Mouse (Mus musculus) left cerebral cortex, adult 18-20 months (tissue): ENCODE results near the gene Ddx28. TPM values are rescaled to one million over a fixed set of nuclear protein-coding genes. Genes with fewer than 3 reads are reported as not detected.

ENCODE experiments used
- DNase-seq, 2 experiments: peaks; one replicate each; pipeline ENCODE4 v3.0.0; 2021 to 2022; ENCODE audit warnings: low spot score in 2 of 2, mixed read lengths in 1 of 2
- total RNA-seq, 2 experiments: library from RNA; stranded (reverse); gene quantifications; 2 replicates each; pipeline ENCODE4 v1.2.3; 2021

Gene Ddx28
- total RNA-seq, 2 experiments from 2014 or later = 14.5 to 17.2 TPM

GRCm38 (mm10) chr8:105971019-105971720 lies 40.5 kb downstream of the Ddx28 start:
- no peak for DNase-seq

- DNase-seq = no peak
Measured at GRCm38 (mm10) chr8:105969367-105969766, 42.3 kb downstream of the Ddx28 start.

DNA sequence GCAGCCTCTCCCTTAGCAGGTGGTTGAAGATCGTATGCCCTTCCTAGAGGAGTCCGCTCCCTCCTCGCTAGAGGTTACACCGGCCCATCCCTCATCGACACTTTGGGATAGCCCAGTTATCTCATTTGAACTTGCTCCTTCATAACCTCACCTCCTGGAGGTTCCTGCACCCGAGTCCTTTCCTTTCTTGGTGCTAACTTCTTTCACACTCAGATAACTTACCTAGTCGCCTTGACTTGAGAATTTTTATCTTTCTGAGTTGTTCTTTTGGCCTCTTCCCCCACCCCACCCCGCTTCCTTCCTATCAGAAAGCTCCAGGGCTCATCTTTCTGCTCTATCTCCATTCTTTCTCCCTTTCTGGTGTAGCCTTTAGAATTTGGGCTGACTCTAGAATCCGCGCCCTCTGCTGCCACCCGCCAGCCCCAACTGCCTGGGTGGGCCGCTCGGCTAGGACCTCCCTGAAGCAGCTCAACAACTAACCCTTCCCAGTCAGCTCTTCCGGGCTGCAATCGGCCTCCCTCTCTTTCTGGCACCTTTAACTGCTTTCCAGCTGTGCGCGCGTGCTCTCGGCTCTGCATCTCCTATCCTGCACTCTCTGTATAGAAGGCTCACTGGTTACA lies 44.9 kb downstream of the Ddx28 start:
- DNase-seq = no peak

DNA sequence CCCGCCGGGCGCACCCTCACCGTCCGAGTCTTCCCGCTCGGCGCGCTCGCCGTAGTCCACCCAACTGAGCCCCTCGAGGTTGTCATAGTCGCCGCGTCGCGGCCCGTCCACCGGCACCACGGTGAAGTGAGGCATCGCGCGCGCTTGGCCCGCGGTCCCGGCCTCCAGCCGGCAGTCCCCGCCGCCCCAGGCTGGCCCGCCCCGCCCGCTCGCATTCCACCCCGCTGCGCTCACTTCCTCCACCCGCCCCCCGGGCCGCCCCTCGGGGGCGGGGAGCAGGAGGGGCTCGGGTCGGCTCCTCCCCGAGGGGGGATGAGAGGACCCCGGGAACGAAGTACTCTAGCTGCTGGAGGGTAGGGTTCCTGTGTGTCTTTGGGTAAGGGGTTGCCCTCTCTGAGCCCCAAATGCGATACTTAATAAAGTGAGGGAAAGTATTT lies 45.8 kb downstream of the Ddx28 start, which contains the start of gene Slc12a4:
Gene Slc12a4 (minus strand): TSS at position 193 of the 437 bp plus-strand sequence.
- no peak for DNase-seq

GRCm38 (mm10) chr8:105965266-105965904 lies 46.3 kb downstream of the Ddx28 start:
- no peak for DNase-seq

DNA sequence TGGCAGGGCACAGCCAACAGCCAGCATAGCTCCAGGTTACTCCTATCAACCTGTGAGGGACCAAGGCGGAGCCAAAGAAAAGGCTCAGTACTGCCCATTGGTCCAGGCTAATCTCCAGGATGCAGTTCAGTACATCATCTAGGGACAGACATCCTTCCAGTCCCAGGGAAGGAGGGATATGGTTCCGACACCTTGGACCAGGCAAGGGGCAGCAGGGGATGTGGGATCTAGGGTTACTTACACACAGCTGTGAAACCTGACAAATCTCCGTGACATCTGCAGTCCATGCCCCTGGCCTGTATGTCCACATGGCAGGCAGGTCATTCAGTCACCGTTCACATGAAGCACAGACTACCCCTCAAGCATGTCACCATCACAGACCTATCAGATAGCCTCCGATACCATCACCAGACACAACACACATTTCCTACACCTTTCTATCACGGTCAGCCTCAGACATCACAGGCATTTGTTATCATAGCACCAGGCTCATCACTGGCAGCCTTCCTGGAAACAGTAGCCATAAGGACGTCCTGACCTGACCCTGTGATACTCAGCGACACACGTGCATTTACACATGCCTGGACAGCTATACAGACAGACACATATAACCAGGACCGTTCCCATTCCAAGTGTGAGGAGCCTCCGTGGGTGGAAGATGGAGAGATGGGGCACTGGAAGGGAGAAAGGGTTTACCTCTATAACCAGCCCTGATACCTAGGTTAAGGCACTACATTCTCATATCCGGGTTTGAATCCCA lies 47.0 kb downstream of the Ddx28 start:
- DNase-seq = no peak

DNA sequence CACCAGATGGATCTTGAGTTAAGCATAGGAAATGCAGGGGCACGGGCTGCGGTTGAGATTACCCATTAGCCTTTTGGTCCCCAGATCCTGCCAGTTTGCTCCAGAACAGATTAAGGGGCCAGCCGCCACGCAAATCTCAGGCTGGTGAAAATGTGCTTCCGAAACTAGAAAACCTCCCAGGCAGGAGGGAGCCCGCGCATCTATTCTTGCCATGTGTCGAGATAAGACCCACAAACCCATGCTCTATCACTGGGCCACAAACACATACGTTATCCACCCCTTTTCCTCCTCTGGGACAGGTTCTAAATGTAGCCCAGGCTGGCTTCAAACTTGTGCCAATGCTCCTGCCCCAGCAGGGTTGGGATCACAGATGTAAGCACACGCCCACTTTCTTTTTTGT lies 50.1 kb downstream of the Ddx28 start:
- DNase-seq = no peak

GRCm38 (mm10) chr8:105961101-105961500 lies 50.6 kb downstream of the Ddx28 start:
- no peak for DNase-seq

Other genes with a start within 250 kb of the Ddx28 start
- 10 to 100 TPM; 22.6 to 22.9 TPM for gene Ranbp10, start 184.5 kb downstream of the Ddx28 start, total RNA-seq
- under 1 TPM in 1 of 2 experiments, not detected in 1; 0.26 TPM for gene Tsnaxip1, start 184.2 kb downstream of the Ddx28 start, total RNA-seq
- gene Cenpt, start 158.6 kb downstream of the Ddx28 start, total RNA-seq = 10 to 100 TPM; 14.1 to 18.1 TPM
- 10 to 100 TPM; 40.8 to 41.6 TPM for gene Thap11, start 156.8 kb downstream of the Ddx28 start, total RNA-seq
- gene Nutf2, start 151.3 kb downstream of the Ddx28 start, total RNA-seq = 10 to 100 TPM; 24.8 to 29.0 TPM
- gene Edc4, start 131.0 kb downstream of the Ddx28 start, total RNA-seq = 10 to 100 TPM; 62.8 to 65.0 TPM
- 1 to 10 TPM; 3.6 to 4.1 TPM for gene Nrn1l, start 118.3 kb downstream of the Ddx28 start, total RNA-seq
- gene Pskh1, start 111.4 kb downstream of the Ddx28 start, total RNA-seq = 1 to 10 TPM; 6.6 to 7.6 TPM
- gene Ctrl, start 78.0 kb downstream of the Ddx28 start, total RNA-seq = 1 to 10 TPM; 1.9 to 2.4 TPM
- 10 to 100 TPM; 92.9 to 93.3 TPM for gene Psmb10, start 73.4 kb downstream of the Ddx28 start, total RNA-seq
- gene Lcat, start 68.5 kb downstream of the Ddx28 start, total RNA-seq = 10 to 100 TPM; 22.8 to 26.4 TPM
- gene Slc12a4, start 45.8 kb downstream of the Ddx28 start, total RNA-seq = 10 to 100 TPM; 17.3 to 19.2 TPM
- gene Dpep3, start 32.5 kb downstream of the Ddx28 start, total RNA-seq = not detected
- gene Dus2, start 20.5 kb downstream of the Ddx28 start, total RNA-seq = 10 to 100 TPM; 18.9 to 19.2 TPM
- not detected for gene Dpep2nb, start 5.9 kb downstream of the Ddx28 start, total RNA-seq
- 10 to 100 TPM; 10.5 to 12.4 TPM for gene Nfatc3, start 47.0 kb upstream of the Ddx28 start, total RNA-seq
- gene Esrp2, start 125.1 kb upstream of the Ddx28 start, total RNA-seq = not detected
- 10 to 100 TPM; 25.8 to 28.3 TPM for gene Pla2g15, start 138.5 kb upstream of the Ddx28 start, total RNA-seq
- gene Slc7a6, start 157.0 kb upstream of the Ddx28 start, total RNA-seq = 10 to 100 TPM; 21.0 to 24.4 TPM
- gene Slc7a6os, start 199.1 kb upstream of the Ddx28 start, total RNA-seq = 10 to 100 TPM; 26.2 to 27.0 TPM
- gene Prmt7, start 199.1 kb upstream of the Ddx28 start, total RNA-seq = 10 to 100 TPM; 34.2 to 40.0 TPM